Mouse (Mus musculus) midbrain, postnatal 0 days (tissue): Measurements from ENCODE around the gene Sema3f. TPM values are rescaled to one million over a fixed set of nuclear protein-coding genes. Genes with fewer than 3 reads are reported as not detected.

Source experiments
- ATAC-seq: fragments of 200-750 bp; cut with Nextera tagmentation; 2 replicates; pipeline ENCODE4 v1.8.0; 2017; ENCODE audit warnings: moderate number of reproducible peaks, mild to moderate bottlenecking, moderate TSS enrichment, moderate library complexity; ENCODE audit not compliant: low FRiP score
- DNase-seq: peaks from one replicate; pipeline ENCODE4 v3.0.0-alpha.2; 2015; ENCODE audit warnings: low spot score
- H3K27ac ChIP-seq: fragments of 300-500 bp; sonication (generic); 2 replicates; pipeline ENCODE4 v1.5.1; 2014; ENCODE audit warnings: low read depth, mild to moderate bottlenecking, low read length, mixed read lengths
- H3K27me3 ChIP-seq: fragments of 300-500 bp; sonication (generic); 2 replicates; pipeline ENCODE4 v1.6.1; 2014; ENCODE audit warnings: low read length, control low read depth, mixed read lengths; ENCODE audit not compliant: insufficient read depth
- H3K36me3 ChIP-seq: fragments of 300-500 bp; sonication (generic); 2 replicates; pipeline ENCODE4 v1.6.1; 2014; ENCODE audit warnings: low read length, control low read depth, mixed read lengths; ENCODE audit not compliant: insufficient read depth
- H3K4me1 ChIP-seq: fragments of 300-500 bp; sonication (generic); 2 replicates; pipeline ENCODE4 v1.6.1; 2014; ENCODE audit warnings: mild to moderate bottlenecking, control low read depth, antibody characterized with exemption, low read length, mixed read lengths; ENCODE audit not compliant: insufficient read depth
- H3K4me2 ChIP-seq: fragments of 300-500 bp; sonication (generic); 2 replicates; pipeline ENCODE4 v1.6.1; 2014; ENCODE audit warnings: low read depth, mild to moderate bottlenecking, low read length, mixed read lengths; ENCODE audit not compliant: poor library complexity, severe bottlenecking
- H3K4me3 ChIP-seq: fragments of 300-500 bp; sonication (generic); 2 replicates; pipeline ENCODE4 v1.5.1; 2014; ENCODE audit warnings: low read depth, mild to moderate bottlenecking, low read length, moderate library complexity
- H3K9ac ChIP-seq: fragments of 300-500 bp; sonication (generic); replicated peaks from 2 replicates; pipeline ENCODE4 v1.6.1; 2014; ENCODE audit warnings: mild to moderate bottlenecking, low read length, moderate library complexity, mixed read lengths; ENCODE audit not compliant: poor library complexity, severe bottlenecking
- H3K9me3 ChIP-seq: fragments of 300-500 bp; sonication (generic); 2 replicates; pipeline ENCODE4 v1.6.1; 2016; ENCODE audit warnings: low read length, control low read depth
- CTCF ChIP-seq: IDR thresholded peaks from 2 replicates; pipeline ENCODE4 v1.5.1; 2016; ENCODE audit warnings: antibody characterized with exemption, mild to moderate bottlenecking
- WGBS: fragments of 180-500 bp; shearing (Covaris S2); extraction: QIAGEN DNeasy Blood & Tissue Kit; methylation state at CpG from one replicate; pipeline ENCODE4 v1.1.7; 2014; 5-methylcytosine and 5-hydroxymethylcytosine counted together
- polyA plus RNA-seq: library from polyadenylated mRNA; unstranded; fragments of >200 nt; fragmentation: Nextera tagmentation; extraction: Ambion mirVana; gene quantifications from 2 replicates; pipeline ENCODE4 v1.2.1, GENCODE M21; 2015
- total RNA-seq: library from RNA; depleted of rRNA; stranded (reverse); fragments of >200 nt; gene quantifications from 2 replicates; pipeline ENCODE4 v1.2.3, GENCODE M21; 2014

Sema3f gene
- total and polyA plus RNA-seq, 2 experiments from 2014 or later, result 13.5 to 115 TPM

DNA sequence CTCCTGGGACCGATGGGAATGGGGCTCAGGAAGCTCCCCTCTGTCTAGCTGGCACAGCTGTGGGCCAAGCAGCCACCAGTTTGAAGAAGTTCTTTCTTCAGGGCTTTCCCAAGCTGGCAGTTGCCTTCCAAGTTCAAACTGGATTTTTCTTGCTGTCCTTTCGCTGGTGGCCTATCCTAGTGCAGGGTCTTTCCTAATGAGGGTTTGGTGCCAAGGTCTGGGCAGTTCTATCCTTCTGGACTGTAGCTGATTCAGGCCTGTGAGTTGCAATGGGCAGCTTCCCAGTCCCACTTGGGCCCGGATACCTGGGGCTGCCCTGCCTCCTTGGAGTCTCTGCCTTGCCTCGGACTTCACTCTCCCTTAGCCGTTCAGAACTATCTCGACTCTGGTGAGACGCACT is 60.0 kb downstream of the Sema3f start:
- Histone ChIP-seq H3K9ac (no peak overlapping the region), H3K4me3 (no peak overlapping the region), H3K4me1 (peaks cover 3% of the 10 kb centered on the region; the same call in 1 of the 2 replicates), H3K4me2 (no peak overlapping the region), H3K9me3 (no peaks in the 10 kb centered on the region), H3K27me3 (no peaks in the 10 kb centered on the region), H3K36me3 (no peaks in the 10 kb centered on the region), H3K27ac (peak overlapping the region; percentile 62)
- 55% methylated on average over 7 of the region's 7 CpGs for WGBS
- DNase-seq (no peak), ATAC-seq (peak; percentile 75)
- TF ChIP-seq CTCF, result no peak

DNA sequence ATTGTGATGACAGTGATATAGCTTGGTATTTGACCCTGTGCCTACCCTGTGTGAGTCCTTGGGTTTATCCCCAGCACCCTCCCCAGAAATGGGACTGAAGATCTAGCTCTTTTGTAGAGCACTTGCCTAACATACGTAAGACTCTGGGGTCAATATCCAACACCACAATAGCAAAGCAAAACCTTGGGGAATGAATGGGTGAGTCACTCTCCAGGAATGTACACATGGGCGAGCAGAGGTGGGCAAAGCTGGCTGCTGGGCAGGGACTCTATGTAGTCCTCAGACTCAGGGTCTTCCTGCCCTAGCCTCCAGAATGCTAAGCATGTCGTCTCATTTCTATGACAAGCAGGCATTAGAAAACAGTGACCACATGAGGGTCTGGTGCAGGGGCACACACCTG is 61.5 kb downstream of the Sema3f start:
- Histone ChIP-seq H3K9me3 (no peaks in the 10 kb centered on the region), H3K27ac (no peak overlapping the region), H3K4me1 (peaks cover 5% of the 10 kb centered on the region; the same call in 1 of the 2 replicates), H3K4me2 (no peak overlapping the region), H3K9ac (no peak overlapping the region), H3K27me3 (no peaks in the 10 kb centered on the region), H3K4me3 (no peak overlapping the region), H3K36me3 (no peaks in the 10 kb centered on the region)
- WGBS, result 78% methylated on average over 3 of the region's 3 CpGs
- ATAC-seq (no peak), DNase-seq (no peak)
- TF ChIP-seq CTCF, result no peak

DNA sequence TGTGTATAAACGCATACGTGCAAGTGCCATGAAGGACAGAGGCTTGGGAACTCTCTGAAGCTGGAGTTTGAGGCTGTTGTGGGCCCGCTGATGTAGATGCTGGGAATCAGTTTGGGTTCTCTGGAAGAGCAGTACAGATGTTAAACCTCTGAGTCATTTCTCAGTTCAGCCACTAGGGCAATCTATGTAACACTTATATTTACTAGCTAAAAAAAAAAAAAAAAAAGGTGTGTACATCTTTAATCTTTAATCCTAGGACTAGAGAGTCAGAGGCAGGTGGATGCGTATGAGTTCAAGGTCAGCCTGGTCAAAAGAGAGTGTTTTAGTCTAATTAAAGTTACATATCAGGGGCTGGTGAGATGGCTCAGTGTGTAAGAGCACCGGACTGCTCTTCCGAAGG is 63.3 kb downstream of the Sema3f start:
- Histone ChIP-seq H3K9ac (no peak overlapping the region), H3K4me1 (peaks cover 5% of the 10 kb centered on the region; the same call in 1 of the 2 replicates), H3K36me3 (no peaks in the 10 kb centered on the region), H3K9me3 (no peaks in the 10 kb centered on the region), H3K4me3 (no peak overlapping the region), H3K27me3 (no peaks in the 10 kb centered on the region), H3K4me2 (no peak overlapping the region), H3K27ac (no peak overlapping the region)
- DNase-seq (no peak), ATAC-seq (no peak)
- peak; percentile 42; the same call in 1 of the 2 replicates for TF ChIP-seq CTCF
- WGBS, result 80% methylated on average over 6 of the region's 6 CpGs

DNA sequence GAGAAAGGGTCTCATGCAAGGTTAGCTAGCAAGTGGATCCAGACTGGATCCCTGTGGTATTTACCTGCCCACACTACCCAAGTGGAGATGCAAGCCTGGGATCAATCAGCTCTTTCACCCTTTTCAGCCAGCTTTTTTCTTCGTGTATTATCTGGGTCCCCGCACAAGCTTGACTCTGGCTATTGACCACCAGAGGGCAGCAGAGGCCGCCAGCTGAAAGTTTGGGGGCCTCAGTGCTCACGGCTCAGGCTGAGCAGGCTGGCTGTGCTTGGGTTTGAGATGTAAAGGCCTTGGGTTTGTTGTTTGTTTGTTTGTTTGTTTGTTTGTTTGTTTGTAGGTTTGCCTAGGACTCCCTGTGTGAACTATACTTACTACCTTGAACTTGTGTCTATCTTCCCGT is 64.7 kb downstream of the Sema3f start:
- peak; percentile 55 for ATAC-seq
- Histone ChIP-seq H3K9ac (no peak overlapping the region), H3K36me3 (no peaks in the 10 kb centered on the region), H3K9me3 (no peaks in the 10 kb centered on the region), H3K27ac (no peak overlapping the region), H3K4me3 (no peak overlapping the region), H3K4me1 (0 out of 2 replicates have a peak, but pooled peaks cover 2% of the 10 kb centered on the region), H3K27me3 (no peaks in the 10 kb centered on the region), H3K4me2 (no peak overlapping the region)
- TF ChIP-seq CTCF, result peak; percentile 99
- peak; percentile 83 for DNase-seq
- WGBS, result 16% methylated on average over 5 of the region's 5 CpGs

DNA sequence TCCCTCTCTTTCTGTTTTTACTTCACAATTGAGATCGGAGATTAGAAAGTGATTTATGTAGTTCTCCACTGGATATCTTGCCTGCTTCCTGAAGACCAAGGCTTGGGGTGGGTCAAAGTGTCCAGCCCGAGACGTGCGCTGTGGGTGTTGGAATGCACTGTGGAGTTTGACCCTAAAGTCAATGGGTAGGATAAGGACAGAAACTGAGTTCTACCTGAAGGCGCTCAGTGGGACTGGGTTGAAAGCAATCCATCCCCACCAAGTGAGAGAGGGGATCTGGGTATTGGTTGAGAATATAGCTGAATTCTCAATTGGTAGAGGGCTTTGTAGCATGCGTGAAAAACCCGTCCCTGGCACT is 65.1 kb downstream of the Sema3f start:
- Histone ChIP-seq H3K4me1 (0 out of 2 replicates have a peak, but pooled peaks cover 2% of the 10 kb centered on the region), H3K4me2 (peak overlapping the region; percentile 50), H3K4me3 (peak overlapping the region; percentile 31; the same call in 1 of the 2 replicates), H3K27me3 (no peaks in the 10 kb centered on the region), H3K9ac (0 out of 2 replicates have a peak overlapping the region, but pooled peaks have one; percentile 2), H3K27ac (no peak overlapping the region), H3K36me3 (no peaks in the 10 kb centered on the region), H3K9me3 (no peaks in the 10 kb centered on the region)
- WGBS, result 53% methylated on average over 7 of the region's 7 CpGs
- DNase-seq (no peak), ATAC-seq (no peak)
- TF ChIP-seq CTCF, result no peak

DNA sequence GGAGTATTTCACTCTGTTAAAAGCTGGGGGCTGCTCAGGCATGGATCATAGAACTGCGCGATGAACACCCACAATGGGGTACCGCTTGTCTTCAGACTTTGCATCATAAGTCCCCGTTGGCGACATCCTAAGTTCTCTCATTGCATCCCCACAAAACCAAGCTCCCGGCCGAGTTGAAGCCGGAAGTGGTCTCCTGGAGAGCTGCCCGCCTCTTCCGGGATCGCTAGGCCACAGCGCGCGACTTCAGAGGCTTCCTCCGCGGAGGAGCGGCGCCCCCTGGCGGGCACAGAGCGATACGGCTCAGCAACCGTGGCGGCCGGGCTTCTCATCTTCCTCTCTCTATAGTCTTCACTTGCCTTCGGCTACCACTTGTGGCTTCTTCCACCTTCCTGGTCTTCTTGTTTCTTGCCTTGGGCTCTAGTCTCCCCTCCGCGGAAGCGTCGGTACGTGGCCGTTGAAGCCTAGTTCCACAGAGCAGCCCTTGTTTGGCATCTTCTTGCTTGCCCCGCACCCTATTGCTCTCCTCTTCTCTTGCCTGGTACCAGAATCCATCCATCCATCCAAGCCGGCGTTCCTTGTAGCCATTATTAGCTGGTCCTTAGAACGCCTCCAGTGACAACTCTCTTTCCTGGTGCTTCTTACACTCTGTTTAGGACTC is 65.7 kb downstream of the Sema3f start:
- H3K27ac ChIP-seq, result peak overlapping the region; percentile 63
- 6% methylated on average over 35 of the region's 35 CpGs for WGBS
- H3K4me2 ChIP-seq, result peak overlapping the region; percentile 50

More for the DNA sequence above, 65.7 kb downstream of the Sema3f start:
- H3K36me3 ChIP-seq, result no peaks in the 10 kb centered on the region
- no peaks in the 10 kb centered on the region for H3K9me3 ChIP-seq
- H3K9ac ChIP-seq, result peak overlapping the region; percentile 37
- no peaks in the 10 kb centered on the region for H3K27me3 ChIP-seq
- DNase-seq, result peak; percentile 95
- H3K4me3 ChIP-seq, result peak overlapping the region; percentile 31
- peak; percentile 98 for TF ChIP-seq CTCF
- 0 out of 2 replicates have a peak, but pooled peaks cover 2% of the 10 kb centered on the region for H3K4me1 ChIP-seq
- ATAC-seq, result peak; percentile 79
